Mouse (Mus musculus): ENCODE data around the gene Raf1.

Gene Raf1

GRCm38 (mm10) chr6:115574171-115574570 is 102.3 kb downstream of the Raf1 start:
- in situ Hi-C loops (cut with MboI, MseI) = no loop called here
